Mouse (Mus musculus): Measurements from ENCODE around the gene Sgta. TPM values are rescaled to one million over a fixed set of nuclear protein-coding genes. Genes with fewer than 3 reads are reported as not detected.

Gene Sgta
- polyA plus RNA-seq, 1 experiment = 228 TPM

DNA sequence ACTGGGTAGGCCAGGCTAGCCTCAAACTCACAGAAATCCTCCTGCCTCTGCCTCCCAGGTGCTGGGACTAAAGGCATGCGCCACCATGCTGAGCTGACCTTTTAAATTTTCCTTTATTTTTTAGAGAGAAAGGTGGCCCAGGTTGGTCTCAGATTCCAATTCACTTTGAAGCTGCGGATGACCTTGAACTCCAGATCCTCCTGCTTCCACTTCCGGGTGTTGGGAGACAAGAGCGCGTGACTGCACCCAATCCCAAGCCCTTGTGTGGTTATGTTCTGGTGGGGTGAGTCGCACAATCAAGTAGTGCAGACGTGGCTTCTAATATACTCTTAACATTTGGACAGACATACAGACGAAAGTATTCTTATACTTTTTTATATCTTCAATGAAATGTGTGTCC is 63.5 kb downstream of the Sgta start:
- Histone ChIP-seq H3K4me3 (ENCODE audit: insufficient read depth, low read length) (no peak overlapping the region), H3K27ac (ENCODE audit: insufficient read depth, low read length) (no peak overlapping the region), H3K4me1 (ENCODE audit: control insufficient read depth, insufficient read depth, low read length) (peaks cover 10% of the 10 kb centered on the region)
- no peak for TF ChIP-seq CTCF (IDR thresholded peaks at IDR 0.05; ENCODE audit: extremely low read depth, insufficient read depth, low read length)
- TF ChIP-seq POLR2A (IDR thresholded peaks at IDR 0.05; ENCODE audit: extremely low read depth, insufficient read depth, low read length) = no peak

DNA sequence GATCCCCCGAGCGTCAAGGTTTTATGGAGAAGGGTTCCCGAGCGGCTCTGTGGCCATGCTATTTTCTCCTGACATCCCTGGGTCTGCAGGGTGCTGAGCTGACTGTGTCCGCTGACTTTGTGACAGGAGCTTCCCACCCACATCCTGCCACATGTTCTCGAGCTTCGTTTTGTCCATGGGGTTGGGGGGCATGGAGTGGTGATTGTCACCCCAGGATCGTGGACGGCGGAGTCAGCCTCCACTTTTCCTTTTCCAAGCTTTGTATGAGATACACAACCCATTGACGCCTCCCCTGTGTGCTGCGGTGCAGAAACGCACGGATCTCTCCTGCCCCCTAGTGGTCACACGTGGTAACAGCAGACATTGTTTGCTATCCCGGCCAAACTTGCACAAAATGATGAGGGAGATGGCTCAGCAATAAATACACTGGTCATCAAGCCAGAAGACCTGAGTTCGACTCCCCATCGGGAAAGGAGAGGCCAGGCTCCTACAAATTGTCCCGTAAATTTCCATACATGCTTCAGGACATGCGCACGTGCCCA is 64.8 kb downstream of the Sgta start:
- H3K4me1 ChIP-seq (ENCODE audit: control insufficient read depth, insufficient read depth, low read length) = peaks cover 5% of the 10 kb centered on the region
- H3K27ac ChIP-seq (ENCODE audit: insufficient read depth, low read length) = no peak overlapping the region
- no peak overlapping the region for H3K4me3 ChIP-seq (ENCODE audit: insufficient read depth, low read length)
- TF ChIP-seq CTCF (IDR thresholded peaks at IDR 0.05; ENCODE audit: extremely low read depth, insufficient read depth, low read length) = peak; percentile 100
- no peak for TF ChIP-seq POLR2A (IDR thresholded peaks at IDR 0.05; ENCODE audit: extremely low read depth, insufficient read depth, low read length)

DNA sequence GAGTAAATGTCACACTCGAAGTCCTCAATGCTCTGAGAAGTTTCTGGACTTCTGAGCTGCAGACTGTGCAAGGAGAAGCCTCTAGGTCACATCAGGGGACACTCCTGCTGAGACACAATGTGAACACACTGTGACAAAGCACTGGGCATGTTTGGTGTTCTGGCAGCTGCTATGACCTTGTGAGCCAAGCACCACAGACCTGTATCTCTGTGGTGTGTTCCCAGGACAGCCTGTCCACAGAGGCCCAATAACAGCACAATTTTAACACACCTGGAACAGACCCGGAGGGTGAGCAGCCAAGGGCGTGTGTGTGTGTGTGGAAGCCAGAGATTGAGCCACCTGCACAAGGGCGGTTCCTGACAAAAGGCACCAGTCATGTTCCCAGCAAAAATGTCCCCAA is 65.4 kb downstream of the Sgta start:
- Histone ChIP-seq H3K27ac (ENCODE audit: insufficient read depth, low read length) (no peak overlapping the region), H3K4me3 (ENCODE audit: insufficient read depth, low read length) (no peak overlapping the region), H3K4me1 (ENCODE audit: control insufficient read depth, insufficient read depth, low read length) (peaks cover 5% of the 10 kb centered on the region)
- no peak for TF ChIP-seq POLR2A (IDR thresholded peaks at IDR 0.05; ENCODE audit: extremely low read depth, insufficient read depth, low read length)
- TF ChIP-seq CTCF (IDR thresholded peaks at IDR 0.05; ENCODE audit: extremely low read depth, insufficient read depth, low read length) = no peak

Other genes with a start within 250 kb of the Sgta start
- gene Jsrp1, start 246.7 kb downstream of the Sgta start, polyA plus RNA-seq (2012; rRNA removed) = 4.7 and 5.0 TPM in 2 replicates
- 643 and 729 TPM in 2 replicates for gene Oaz1, start 233.5 kb downstream of the Sgta start, polyA plus RNA-seq (2012; rRNA removed)
- gene Lingo3, start 216.1 kb downstream of the Sgta start, polyA plus RNA-seq (2012; rRNA removed) = 24.8 and 29.4 TPM in 2 replicates
- 223 and 238 TPM in 2 replicates for gene Lsm7, start 205.0 kb downstream of the Sgta start, polyA plus RNA-seq (2012; rRNA removed)
- gene Sppl2b, start 204.9 kb downstream of the Sgta start, polyA plus RNA-seq (2012; rRNA removed) = 94.2 and 96.5 TPM in 2 replicates
- gene Tmprss9, start 188.3 kb downstream of the Sgta start, polyA plus RNA-seq (2012; rRNA removed) = 0.21 and 0.40 TPM in 2 replicates
- 207 and 219 TPM in 2 replicates for gene Timm13, start 159.2 kb downstream of the Sgta start, polyA plus RNA-seq (2012; rRNA removed)
- gene Lmnb2, start 141.9 kb downstream of the Sgta start, polyA plus RNA-seq (2012; rRNA removed) = 23.6 and 24.5 TPM in 2 replicates
- gene Gadd45b, start 130.1 kb downstream of the Sgta start, polyA plus RNA-seq (2012; rRNA removed) = 23.9 and 25.6 TPM in 2 replicates
- 77.9 and 152 TPM in 2 replicates for gene Gng7, start 45.2 kb downstream of the Sgta start, polyA plus RNA-seq (2012; rRNA removed)
- gene Diras1, start 34.5 kb downstream of the Sgta start, polyA plus RNA-seq (2012; rRNA removed) = 83.8 and 85.3 TPM in 2 replicates
- 72.8 and 73.0 TPM in 2 replicates for gene Slc39a3, start 22.8 kb downstream of the Sgta start, polyA plus RNA-seq (2012; rRNA removed)
- gene Thop1, start 9.9 kb upstream of the Sgta start, polyA plus RNA-seq (2012; rRNA removed) = 66.2 and 68.5 TPM in 2 replicates
- 0.42 TPM in 2 replicates for gene Creb3l3, start 38.7 kb upstream of the Sgta start, polyA plus RNA-seq (2012; rRNA removed)
- gene Map2k2, start 45.7 kb upstream of the Sgta start, polyA plus RNA-seq (2012; rRNA removed) = 192 and 201 TPM in 2 replicates
- 46.9 and 49.9 TPM in 2 replicates for gene Zbtb7a, start 75.0 kb upstream of the Sgta start, polyA plus RNA-seq (2012; rRNA removed)
- gene Pias4, start 107.7 kb upstream of the Sgta start, polyA plus RNA-seq (2012; rRNA removed) = 21.3 and 22.5 TPM in 2 replicates
- 1,040 and 1,088 TPM in 2 replicates for gene Eef2, start 116.5 kb upstream of the Sgta start, polyA plus RNA-seq (2012; rRNA removed)
- gene Dapk3, start 122.8 kb upstream of the Sgta start, polyA plus RNA-seq (2012; rRNA removed) = 71.2 and 77.1 TPM in 2 replicates
- not detected in 2 replicates for gene 4930442H23Rik, start 123.7 kb upstream of the Sgta start, polyA plus RNA-seq (2012; rRNA removed)
- gene Nmrk2, start 141.9 kb upstream of the Sgta start, polyA plus RNA-seq (2012; rRNA removed) = 0.13 and 0.19 TPM in 2 replicates
- gene Atcay, start 170.7 kb upstream of the Sgta start, polyA plus RNA-seq (2012; rRNA removed) = 166 and 169 TPM in 2 replicates
- gene Zfr2, start 173.0 kb upstream of the Sgta start, polyA plus RNA-seq (2012; rRNA removed) = 93.1 and 105 TPM in 2 replicates
- 475 and 540 TPM in 2 replicates for gene Matk, start 192.8 kb upstream of the Sgta start, polyA plus RNA-seq (2012; rRNA removed)
- 61.1 and 64.7 TPM in 2 replicates for gene Mrpl54, start 206.8 kb upstream of the Sgta start, polyA plus RNA-seq (2012; rRNA removed)
- 52.1 and 58.2 TPM in 2 replicates for gene Apba3, start 206.8 kb upstream of the Sgta start, polyA plus RNA-seq (2012; rRNA removed)
- gene Tjp3, start 231.4 kb upstream of the Sgta start, polyA plus RNA-seq (2012; rRNA removed) = 0.15 and 0.17 TPM in 2 replicates
- gene Pip5k1c, start 232.8 kb upstream of the Sgta start, polyA plus RNA-seq (2012; rRNA removed) = 414 and 443 TPM in 2 replicates